Mouse (Mus musculus): ENCODE results near the gene Zfp488. TPM values are rescaled to one million over a fixed set of nuclear protein-coding genes. Genes with fewer than 3 reads are reported as not detected.
A peak's percentile ranks its signal among the peaks of the same experiment; 100 is the strongest.

The Zfp488 gene
- polyA plus RNA-seq, 1 experiment from 2014 or later = not detected

DNA sequence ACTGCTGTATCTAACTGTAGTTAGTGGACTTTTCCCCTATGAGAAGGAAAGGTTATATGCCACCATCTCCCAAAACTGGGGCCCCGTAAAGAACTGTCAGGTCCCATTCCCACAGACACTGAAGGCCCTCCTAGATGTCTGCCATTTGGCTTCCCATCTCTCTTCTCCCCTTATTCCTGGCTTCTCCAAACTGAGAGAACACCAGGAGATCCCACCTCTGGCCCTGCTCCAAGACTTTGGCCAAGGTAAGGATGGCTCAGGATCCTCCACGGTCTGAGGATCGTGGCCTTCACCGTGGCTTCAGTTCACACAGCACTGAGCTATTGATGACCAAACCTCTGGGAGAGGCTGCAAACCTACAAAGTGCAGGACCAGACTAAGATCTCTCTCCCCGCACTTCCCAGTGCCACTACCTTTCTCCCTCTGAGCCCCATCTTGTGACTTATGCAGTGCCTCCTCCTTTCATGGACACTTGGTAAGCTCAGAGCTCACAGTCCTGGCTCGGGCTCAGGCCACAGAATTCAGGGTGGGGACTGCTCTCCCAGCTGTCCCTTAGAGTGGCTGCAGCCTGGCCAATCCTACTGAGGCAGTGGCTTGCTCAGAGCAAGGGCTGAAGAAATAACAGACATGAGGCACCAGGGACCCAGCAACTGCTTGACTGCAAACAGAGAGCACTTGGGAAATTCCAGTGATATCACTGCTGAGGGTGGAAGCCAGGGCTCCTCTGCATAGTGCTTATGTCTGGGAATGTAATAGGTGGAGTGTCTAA, 15.1 kb upstream of the Zfp488 start:
- DNase-seq (ENCODE audit: low spot score, missing footprints) (no peak), ATAC-seq (ENCODE audit: low FRiP score) (no peak)
- Histone ChIP-seq H3K36me3 (ENCODE audit: control insufficient read depth, insufficient read depth, low read length) (no peaks in the 10 kb centered on the region), H3K4me2 (no peak overlapping the region), H3K9ac (ENCODE audit: low read length) (no peak overlapping the region), H3K4me1 (ENCODE audit: control insufficient read depth, insufficient read depth, low read length) (no peaks in the 10 kb centered on the region), H3K4me3 (ENCODE audit: low read depth, low read length) (no peak overlapping the region), H3K9me3 (ENCODE audit: control insufficient read depth, low read length) (no peaks in the 10 kb centered on the region), H3K27ac (ENCODE audit: low read depth, low read length) (no peak overlapping the region), H3K27me3 (ENCODE audit: control insufficient read depth, insufficient read depth, low read length) (no peaks in the 10 kb centered on the region)
- WGBS = 88% methylated on average over 6 of the region's 6 CpGs

DNA sequence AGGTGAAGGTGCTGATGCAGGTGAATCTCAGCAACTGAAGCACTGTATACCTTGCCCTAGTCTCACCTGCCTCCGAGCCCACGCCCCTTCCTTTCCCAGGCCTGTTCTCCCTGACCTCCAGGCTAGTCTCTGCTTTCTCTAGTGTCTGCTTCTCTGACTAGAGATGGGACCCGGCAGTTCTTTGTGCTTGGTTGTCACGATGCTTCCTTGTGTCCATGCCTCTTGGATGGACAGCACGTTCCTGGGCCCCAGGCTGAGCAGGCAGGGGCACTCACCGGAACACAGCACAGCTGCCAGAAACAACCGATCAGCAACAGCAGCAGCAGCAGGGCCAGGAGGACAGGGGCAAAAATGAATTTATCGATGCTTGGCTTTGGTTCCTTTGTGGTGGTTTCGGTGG, 14.5 kb upstream of the Zfp488 start:
- 94% methylated on average over 9 of the region's 9 CpGs for WGBS
- Histone ChIP-seq H3K4me3 (ENCODE audit: low read depth, low read length) (no peak overlapping the region), H3K9ac (ENCODE audit: low read length) (no peak overlapping the region), H3K27me3 (ENCODE audit: control insufficient read depth, insufficient read depth, low read length) (no peaks in the 10 kb centered on the region), H3K36me3 (ENCODE audit: control insufficient read depth, insufficient read depth, low read length) (no peaks in the 10 kb centered on the region), H3K27ac (ENCODE audit: low read depth, low read length) (no peak overlapping the region), H3K4me1 (ENCODE audit: control insufficient read depth, insufficient read depth, low read length) (no peaks in the 10 kb centered on the region), H3K4me2 (no peak overlapping the region), H3K9me3 (ENCODE audit: control insufficient read depth, low read length) (no peaks in the 10 kb centered on the region)
- ATAC-seq (ENCODE audit: low FRiP score) (no peak), DNase-seq (ENCODE audit: low spot score, missing footprints) (no peak)

DNA sequence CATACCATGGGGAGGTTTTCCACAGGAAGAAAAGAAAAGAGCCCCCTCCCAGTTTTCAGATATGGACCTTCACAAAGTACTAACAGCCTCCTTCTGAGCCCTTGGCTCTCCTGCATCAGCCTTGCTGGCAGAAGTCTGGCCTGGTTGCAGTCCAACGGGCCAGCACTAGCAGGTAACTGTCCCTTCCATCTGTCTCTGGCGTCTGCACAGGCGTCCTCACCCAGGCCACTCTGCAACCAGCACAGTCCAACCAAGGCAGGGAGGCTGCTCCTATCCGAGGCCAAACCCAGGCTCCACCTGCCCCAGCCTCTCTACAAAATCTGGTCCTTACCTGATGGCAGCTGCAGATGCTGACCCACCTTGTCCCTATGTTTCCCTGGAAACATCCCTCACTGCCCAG, 13.4 kb upstream of the Zfp488 start:
- H3K9ac ChIP-seq (ENCODE audit: low read length) = no peak overlapping the region
- no peak overlapping the region for H3K27ac ChIP-seq (ENCODE audit: low read depth, low read length)
- no peak for ATAC-seq (ENCODE audit: low FRiP score)
- WGBS = 80% methylated on average over 4 of the region's 4 CpGs
- H3K36me3 ChIP-seq (ENCODE audit: control insufficient read depth, insufficient read depth, low read length) = no peaks in the 10 kb centered on the region
- H3K27me3 ChIP-seq (ENCODE audit: control insufficient read depth, insufficient read depth, low read length) = no peaks in the 10 kb centered on the region
- no peaks in the 10 kb centered on the region for H3K4me1 ChIP-seq (ENCODE audit: control insufficient read depth, insufficient read depth, low read length)
- no peak overlapping the region for H3K4me3 ChIP-seq (ENCODE audit: low read depth, low read length)
- DNase-seq (ENCODE audit: low spot score, missing footprints) = no peak
- H3K4me2 ChIP-seq = no peak overlapping the region
- H3K9me3 ChIP-seq (ENCODE audit: control insufficient read depth, low read length) = no peaks in the 10 kb centered on the region

- DNase-seq (ENCODE audit: low spot score, missing footprints) (no peak), ATAC-seq (ENCODE audit: low FRiP score) (no peak)
- Histone ChIP-seq H3K4me3 (ENCODE audit: low read depth, low read length) (no peak overlapping the region), H3K9ac (ENCODE audit: low read length) (no peak overlapping the region), H3K9me3 (ENCODE audit: control insufficient read depth, low read length) (no peaks in the 10 kb centered on the region), H3K4me1 (ENCODE audit: control insufficient read depth, insufficient read depth, low read length) (no peaks in the 10 kb centered on the region), H3K36me3 (ENCODE audit: control insufficient read depth, insufficient read depth, low read length) (no peaks in the 10 kb centered on the region), H3K27ac (ENCODE audit: low read depth, low read length) (no peak overlapping the region), H3K4me2 (no peak overlapping the region), H3K27me3 (ENCODE audit: control insufficient read depth, insufficient read depth, low read length) (no peaks in the 10 kb centered on the region)
- WGBS = 63% methylated on average over 3 of the region's 3 CpGs
Measured at GRCm38 (mm10) chr14:33989201-33989600, 10.6 kb upstream of the Zfp488 start.

GRCm38 (mm10) chr14:33977748-33978147, 816 bp downstream of the Zfp488 start:
- H3K4me2 ChIP-seq = no peak overlapping the region

DNA sequence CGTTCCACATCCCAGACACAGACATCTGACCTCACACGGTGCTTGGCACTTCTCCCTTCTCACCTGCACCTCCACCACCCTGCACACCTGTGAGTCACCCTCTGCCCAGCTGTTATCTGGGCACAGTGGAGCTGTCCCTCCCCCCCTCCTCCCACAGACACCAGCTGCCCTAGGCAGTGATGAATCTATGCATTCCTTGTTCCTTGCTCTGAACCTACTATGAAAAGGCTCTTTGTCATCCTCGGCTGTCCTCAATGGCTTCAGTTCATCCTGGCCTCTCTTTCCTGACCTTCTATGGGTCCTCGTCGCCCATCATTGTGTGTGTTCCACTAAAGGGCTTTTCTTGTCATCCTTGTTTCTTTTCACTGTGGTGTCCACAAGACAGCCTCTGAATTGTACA, 3.8 kb downstream of the Zfp488 start:
- Histone ChIP-seq H3K4me2 (no peak overlapping the region), H3K27me3 (ENCODE audit: control insufficient read depth, insufficient read depth, low read length) (peaks cover 2% of the 10 kb centered on the region; the same call in 1 of the 2 replicates), H3K9ac (ENCODE audit: low read length) (no peak overlapping the region), H3K36me3 (ENCODE audit: control insufficient read depth, insufficient read depth, low read length) (no peaks in the 10 kb centered on the region), H3K4me3 (ENCODE audit: low read depth, low read length) (no peak overlapping the region), H3K4me1 (ENCODE audit: control insufficient read depth, insufficient read depth, low read length) (peaks cover 2% of the 10 kb centered on the region; the same call in 1 of the 2 replicates), H3K9me3 (ENCODE audit: control insufficient read depth, low read length) (no peaks in the 10 kb centered on the region), H3K27ac (ENCODE audit: low read depth, low read length) (no peak overlapping the region)
- ATAC-seq (ENCODE audit: low FRiP score) (no peak), DNase-seq (ENCODE audit: low spot score, missing footprints) (no peak)
- WGBS = 67% methylated on average over 5 of the region's 5 CpGs

More at GRCm38 (mm10) chr14:33977748-33978147, 816 bp downstream of the Zfp488 start:
- Histone ChIP-seq H3K9ac (ENCODE audit: low read length) (no peak overlapping the region), H3K27me3 (ENCODE audit: control insufficient read depth, insufficient read depth, low read length) (peaks cover 2% of the 10 kb centered on the region; the same call in 1 of the 2 replicates), H3K36me3 (ENCODE audit: control insufficient read depth, insufficient read depth, low read length) (no peaks in the 10 kb centered on the region), H3K27ac (ENCODE audit: low read depth, low read length) (no peak overlapping the region), H3K9me3 (ENCODE audit: control insufficient read depth, low read length) (no peaks in the 10 kb centered on the region), H3K4me3 (ENCODE audit: low read depth, low read length) (no peak overlapping the region), H3K4me1 (ENCODE audit: control insufficient read depth, insufficient read depth, low read length) (peaks cover 2% of the 10 kb centered on the region; the same call in 1 of the 2 replicates)
- DNase-seq (ENCODE audit: low spot score, missing footprints) (no peak), ATAC-seq (ENCODE audit: low FRiP score) (no peak)
- WGBS = 43% methylated on average over 7 of the region's 7 CpGs

DNA sequence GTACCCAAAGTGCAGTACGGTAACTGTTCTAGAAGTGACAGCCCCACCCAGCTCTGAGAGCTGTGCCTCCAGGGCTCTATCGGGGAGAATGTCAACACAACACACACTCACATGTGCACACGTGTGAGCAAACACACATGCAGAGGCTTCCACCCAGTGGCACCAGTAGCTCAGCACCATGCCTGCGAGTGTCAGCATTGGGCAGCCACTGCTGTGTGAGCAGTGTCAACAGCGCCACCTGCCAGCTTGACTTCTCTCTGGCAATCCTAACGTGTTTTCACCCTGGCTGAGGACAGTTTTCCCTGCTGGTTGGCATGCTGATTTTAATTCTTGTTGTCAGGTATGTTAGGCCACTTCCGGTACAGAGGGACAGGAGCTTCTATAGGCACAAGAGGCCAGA, 5.9 kb downstream of the Zfp488 start:
- ATAC-seq (ENCODE audit: low FRiP score) (no peak), DNase-seq (ENCODE audit: low spot score, missing footprints) (no peak)
- H3K36me3 ChIP-seq (ENCODE audit: control insufficient read depth, insufficient read depth, low read length) = no peaks in the 10 kb centered on the region
- H3K9ac ChIP-seq (ENCODE audit: low read length) = no peak overlapping the region
- no peaks in the 10 kb centered on the region for H3K4me1 ChIP-seq (ENCODE audit: control insufficient read depth, insufficient read depth, low read length)
- no peak overlapping the region for H3K27ac ChIP-seq (ENCODE audit: low read depth, low read length)
- H3K4me3 ChIP-seq (ENCODE audit: low read depth, low read length) = no peak overlapping the region
- H3K4me2 ChIP-seq = no peak overlapping the region
- H3K27me3 ChIP-seq (ENCODE audit: control insufficient read depth, insufficient read depth, low read length) = no peaks in the 10 kb centered on the region
- no peaks in the 10 kb centered on the region for H3K9me3 ChIP-seq (ENCODE audit: control insufficient read depth, low read length)
- 51% methylated on average over 7 of the region's 7 CpGs for WGBS

DNA sequence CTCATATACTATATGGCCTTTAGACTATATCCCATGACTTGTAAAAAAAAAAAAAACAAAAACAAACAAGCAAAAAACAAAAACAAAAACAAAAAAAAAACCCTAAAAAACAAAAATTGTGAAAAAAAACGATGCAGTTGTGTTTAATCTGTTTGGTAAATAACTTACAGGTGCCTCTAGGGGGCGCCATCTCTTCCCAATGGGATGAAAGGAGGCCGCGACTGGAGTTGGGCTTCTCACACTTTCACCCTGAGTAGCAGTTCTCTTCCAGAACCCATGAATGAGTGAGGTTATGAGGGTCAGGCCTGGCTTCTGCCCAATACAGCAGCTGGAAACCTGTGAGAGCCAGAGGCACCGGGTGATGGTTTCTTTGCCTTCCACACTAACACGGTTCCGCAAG, 12.9 kb downstream of the Zfp488 start:
- DNase-seq (ENCODE audit: low spot score, missing footprints) (no peak), ATAC-seq (ENCODE audit: low FRiP score) (no peak)
- no peaks in the 10 kb centered on the region for H3K27me3 ChIP-seq (ENCODE audit: control insufficient read depth, insufficient read depth, low read length)
- H3K4me1 ChIP-seq (ENCODE audit: control insufficient read depth, insufficient read depth, low read length) = no peaks in the 10 kb centered on the region
- no peaks in the 10 kb centered on the region for H3K9me3 ChIP-seq (ENCODE audit: control insufficient read depth, low read length)
- no peak overlapping the region for H3K9ac ChIP-seq (ENCODE audit: low read length)
- H3K4me3 ChIP-seq (ENCODE audit: low read depth, low read length) = no peak overlapping the region
- H3K36me3 ChIP-seq (ENCODE audit: control insufficient read depth, insufficient read depth, low read length) = no peaks in the 10 kb centered on the region
- 60% methylated on average over 7 of the region's 7 CpGs for WGBS
- no peak overlapping the region for H3K27ac ChIP-seq (ENCODE audit: low read depth, low read length)
- no peak overlapping the region for H3K4me2 ChIP-seq

DNA sequence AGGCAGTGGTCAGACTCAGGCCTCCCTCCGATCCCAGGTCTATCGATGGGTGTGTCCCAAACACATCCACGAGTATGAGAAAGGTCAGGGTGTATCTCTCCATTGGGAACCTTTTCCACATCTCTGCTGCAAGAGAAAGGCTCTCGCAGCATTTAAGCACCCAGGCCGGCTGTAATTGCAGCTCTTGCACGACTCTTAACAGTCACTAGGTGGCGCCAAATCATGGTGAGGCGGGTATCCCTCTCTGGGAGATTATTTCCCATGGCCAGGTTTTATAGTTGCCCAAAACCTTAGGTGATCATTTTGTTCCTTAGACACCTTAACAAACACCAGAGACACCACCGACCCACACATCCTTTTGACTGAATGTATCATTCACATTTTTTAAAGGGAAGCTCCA, 19.2 kb downstream of the Zfp488 start:
- no peak overlapping the region for H3K27ac ChIP-seq (ENCODE audit: low read depth, low read length)
- DNase-seq (ENCODE audit: low spot score, missing footprints) = peak; percentile 92
- H3K9ac ChIP-seq (ENCODE audit: low read length) = no peak overlapping the region
- ATAC-seq (ENCODE audit: low FRiP score) = no peak
- no peaks in the 10 kb centered on the region for H3K27me3 ChIP-seq (ENCODE audit: control insufficient read depth, insufficient read depth, low read length)
- 15% methylated on average over 9 of the region's 9 CpGs for WGBS
- H3K9me3 ChIP-seq (ENCODE audit: control insufficient read depth, low read length) = no peaks in the 10 kb centered on the region
- H3K4me1 ChIP-seq (ENCODE audit: control insufficient read depth, insufficient read depth, low read length) = no peaks in the 10 kb centered on the region
- H3K4me2 ChIP-seq = no peak overlapping the region
- no peaks in the 10 kb centered on the region for H3K36me3 ChIP-seq (ENCODE audit: control insufficient read depth, insufficient read depth, low read length)
- no peak overlapping the region for H3K4me3 ChIP-seq (ENCODE audit: low read depth, low read length)

Measured in midbrain, embryonic 11.5 days (tissue).